Mouse (Mus musculus) gastrocnemius, adult 2 months (tissue): Measurements from ENCODE around the gene Snapc4. TPM values are rescaled to one million over a fixed set of nuclear protein-coding genes. Genes with fewer than 3 reads are reported as not detected.

Experiments
- DNase-seq: peaks from one replicate; pipeline ENCODE4 v3.0.0; 2022
- H3K27ac ChIP-seq: fragments of 200-600 bp; 2 replicates; pipeline ENCODE4 v1.8.1; 2022; ENCODE audit warnings: mild to moderate bottlenecking
- H3K4me3 ChIP-seq: fragments of 200-600 bp; 2 replicates; pipeline ENCODE4 v1.8.1; 2022; ENCODE audit warnings: mild to moderate bottlenecking, moderate library complexity
- CTCF ChIP-seq: fragments of 200-600 bp; IDR thresholded peaks from 2 replicates; pipeline ENCODE4 v1.8.1; 2022; ENCODE audit warnings: antibody characterized with exemption, mild to moderate bottlenecking, moderate library complexity
- intact Hi-C: fragments of 180-260 bp; cut with DNase I; formaldehyde crosslinking; loops from one replicate; pipeline ENCODE4 v1.15.1; 2025
- total RNA-seq, 2 experiments: library from RNA; stranded (reverse); gene quantifications; 2 replicates each; pipeline ENCODE4 v1.2.3; 2021

The Snapc4 gene
- total RNA-seq, 2 experiments from 2014 or later, result 7.5 to 8.6 TPM

GRCm38 (mm10) chr2:26364738-26365465 lies 15.6 kb downstream of the Snapc4 start:
- H3K4me3 ChIP-seq, result peak overlapping the region; percentile 34
- no peak for TF ChIP-seq CTCF
- DNase-seq, result peak; percentile 90
- intact Hi-C loops, result no loop called here
- H3K27ac ChIP-seq, result peak overlapping the region; percentile 66

GRCm38 (mm10) chr2:26363481-26363880 lies 17.0 kb downstream of the Snapc4 start:
- intact Hi-C loops, result no loop called here
- H3K4me3 ChIP-seq, result no peak overlapping the region
- TF ChIP-seq CTCF, result no peak
- DNase-seq, result no peak
- H3K27ac ChIP-seq, result no peak overlapping the region

DNA sequence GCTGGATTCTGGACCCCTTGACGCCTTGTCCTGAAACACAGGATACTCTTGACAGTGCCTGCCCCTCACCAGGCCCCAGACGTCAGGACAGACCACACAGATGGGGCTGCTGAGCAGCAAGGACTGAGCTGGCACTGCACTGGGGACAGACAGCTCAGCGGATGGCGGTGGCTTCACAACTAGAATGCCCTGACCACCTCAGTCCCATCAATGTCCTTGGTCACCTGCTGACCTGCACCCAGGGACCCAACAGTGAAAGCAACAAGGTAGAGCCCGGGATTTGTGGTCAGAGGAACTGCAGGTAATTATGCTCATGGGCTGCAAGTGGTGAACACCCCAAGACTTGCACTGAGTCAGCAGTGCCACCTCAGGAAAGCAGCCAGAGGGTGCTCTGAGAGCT lies 17.5 kb downstream of the Snapc4 start:
- Histone ChIP-seq H3K4me3 (no peak overlapping the region), H3K27ac (no peak overlapping the region)
- intact Hi-C loops, result no loop called here
- no peak for DNase-seq
- TF ChIP-seq CTCF, result no peak

GRCm38 (mm10) chr2:26360772-26361171 lies 19.7 kb downstream of the Snapc4 start, which contains the start of gene Card9:
Gene Card9 (minus strand): TSS chr2:26360918.
- Histone ChIP-seq H3K4me3 (peak within 1 kb of the TSS; percentile 45), H3K27ac (peak within 1 kb of the TSS; percentile 87)
- TF ChIP-seq CTCF, result no peak
- intact Hi-C loops, result no loop called here
- no peak for DNase-seq

DNA sequence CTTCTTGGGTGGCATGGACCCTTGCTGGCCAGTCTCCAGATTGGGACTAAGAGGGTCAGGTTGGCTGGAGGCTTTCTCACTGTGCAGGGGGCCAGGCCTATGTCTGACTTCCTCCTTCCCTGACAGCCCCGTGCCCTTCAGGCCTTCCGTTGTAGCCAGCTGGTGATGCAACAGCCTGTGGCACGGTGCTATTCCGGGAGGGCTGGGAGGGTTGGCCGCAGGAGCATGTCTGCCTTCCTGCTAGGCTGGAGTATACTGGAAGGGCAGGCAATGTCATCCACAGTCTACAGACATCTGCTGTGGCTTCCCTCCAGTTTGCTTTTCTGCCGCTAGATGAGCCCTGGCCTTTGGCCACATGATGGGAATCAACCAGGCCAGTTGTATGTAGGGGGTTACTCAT lies 20.5 kb downstream of the Snapc4 start:
- no peak for TF ChIP-seq CTCF
- DNase-seq, result peak; percentile 80
- peak overlapping the region; percentile 45 for H3K4me3 ChIP-seq
- intact Hi-C loops, result no loop called here
- peak overlapping the region; percentile 87 for H3K27ac ChIP-seq

DNA sequence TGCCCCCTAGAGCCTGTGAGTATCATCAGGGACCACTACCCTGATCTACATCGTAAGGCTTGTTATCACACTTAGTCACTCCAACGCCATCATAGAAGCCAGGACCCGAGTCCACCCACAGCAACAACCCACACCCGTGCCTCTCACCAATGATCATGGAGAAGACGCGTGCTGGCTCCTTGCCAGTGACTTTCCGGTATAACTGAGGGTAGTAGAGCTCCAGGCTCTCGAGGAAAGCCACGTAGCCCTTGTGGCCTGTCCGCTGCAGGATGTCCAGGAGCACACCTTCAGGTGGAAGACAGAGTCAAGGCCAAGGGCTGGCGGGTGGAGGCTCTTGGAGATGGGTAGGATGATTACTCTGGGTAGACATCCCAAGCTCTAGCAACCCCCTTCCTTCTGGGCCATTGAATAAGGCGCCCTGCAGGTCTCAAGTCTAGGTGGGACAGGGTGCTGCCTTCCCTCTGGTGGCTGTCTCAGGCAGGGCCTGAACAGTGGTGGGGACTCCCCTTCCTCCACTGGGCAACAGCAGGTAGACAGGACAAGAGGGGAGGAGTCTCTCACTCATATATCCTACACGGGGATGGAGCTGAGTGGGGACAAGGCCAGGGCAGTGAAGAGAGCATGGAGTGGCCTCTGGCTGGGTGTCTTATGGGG lies 21.7 kb downstream of the Snapc4 start:
- intact Hi-C loops, result no loop called here
- no peak overlapping the region; the same call in 1 of the 2 replicates for H3K27ac ChIP-seq
- no peak for DNase-seq
- no peak overlapping the region for H3K4me3 ChIP-seq
- TF ChIP-seq CTCF, result no peak

DNA sequence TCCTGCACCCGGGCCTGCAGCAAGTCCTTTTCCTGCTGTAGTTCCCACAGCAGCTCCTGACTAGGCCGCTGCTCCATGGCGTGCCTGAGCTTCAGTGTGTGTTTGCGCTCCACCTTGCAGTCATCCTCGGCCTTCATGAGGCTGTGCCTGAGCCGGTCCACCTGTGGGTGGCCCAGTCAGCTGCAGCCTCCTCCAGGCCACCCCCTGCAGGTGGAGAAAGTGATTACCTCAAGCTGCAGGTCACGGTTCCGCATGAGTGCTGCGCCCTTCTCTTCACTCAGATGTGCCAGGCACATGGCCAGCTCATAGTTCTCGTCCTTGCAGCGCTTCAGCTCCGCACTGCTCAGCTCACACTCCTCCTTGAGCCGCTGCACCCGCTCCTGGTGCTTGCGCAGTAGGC lies 23.0 kb downstream of the Snapc4 start:
- Histone ChIP-seq H3K27ac (no peak overlapping the region), H3K4me3 (no peak overlapping the region)
- no peak for DNase-seq
- no peak for TF ChIP-seq CTCF
- intact Hi-C loops, result no loop called here

- no peak overlapping the region for H3K27ac ChIP-seq
- DNase-seq, result no peak
- H3K4me3 ChIP-seq, result no peak overlapping the region
- intact Hi-C loops, result no loop called here
- TF ChIP-seq CTCF, result no peak
Measured at GRCm38 (mm10) chr2:26356678-26357077, 23.8 kb downstream of the Snapc4 start.

DNA sequence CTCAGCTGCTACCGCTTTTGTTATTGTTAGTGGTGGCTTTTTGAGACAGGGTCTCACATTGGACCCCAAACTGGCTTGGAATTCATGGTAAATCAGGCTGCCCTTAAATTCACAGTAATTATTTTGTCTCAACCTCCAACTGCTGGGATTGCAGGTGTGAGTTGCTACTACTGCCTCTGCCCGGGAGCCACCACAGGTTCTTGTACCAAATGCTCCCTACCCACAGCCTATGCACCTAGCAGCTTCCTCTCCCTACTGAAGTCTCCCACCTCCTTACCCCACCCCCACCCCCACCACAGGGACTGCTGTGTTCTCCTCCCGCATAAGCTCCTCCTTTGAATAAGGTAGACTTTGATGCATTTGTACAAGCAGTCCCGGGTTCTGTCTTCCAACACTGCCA lies 24.2 kb downstream of the Snapc4 start:
- intact Hi-C loops, result no loop called here
- Histone ChIP-seq H3K27ac (no peak overlapping the region), H3K4me3 (no peak overlapping the region)
- TF ChIP-seq CTCF, result no peak
- no peak for DNase-seq

DNA sequence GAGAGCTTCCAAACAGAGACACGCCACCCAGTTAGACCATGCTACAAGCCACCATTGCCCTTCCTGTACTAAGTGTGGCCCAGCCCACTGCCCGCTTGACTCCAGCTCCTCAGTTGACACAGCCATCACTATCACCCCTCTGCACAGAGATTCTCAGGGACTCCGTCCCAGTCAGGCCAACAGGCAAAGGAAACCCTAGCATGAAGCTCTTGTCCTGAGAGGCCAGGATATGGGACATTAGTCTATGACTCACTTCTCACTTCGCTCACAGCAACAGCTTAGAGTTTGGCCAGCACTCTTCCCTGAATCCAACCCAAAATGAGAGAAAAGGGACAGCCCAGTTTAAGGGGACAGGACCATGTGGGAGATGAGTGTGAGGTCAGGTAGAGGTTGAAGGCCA lies 26.1 kb downstream of the Snapc4 start:
- TF ChIP-seq CTCF, result no peak
- H3K27ac ChIP-seq, result no peak overlapping the region
- intact Hi-C loops, result loop anchor here (5.0 kb wide), 1 partner anchor 37 kb away; the partner anchor contains the start of gene Gpsm1
- no peak overlapping the region for H3K4me3 ChIP-seq
- no peak for DNase-seq

DNA sequence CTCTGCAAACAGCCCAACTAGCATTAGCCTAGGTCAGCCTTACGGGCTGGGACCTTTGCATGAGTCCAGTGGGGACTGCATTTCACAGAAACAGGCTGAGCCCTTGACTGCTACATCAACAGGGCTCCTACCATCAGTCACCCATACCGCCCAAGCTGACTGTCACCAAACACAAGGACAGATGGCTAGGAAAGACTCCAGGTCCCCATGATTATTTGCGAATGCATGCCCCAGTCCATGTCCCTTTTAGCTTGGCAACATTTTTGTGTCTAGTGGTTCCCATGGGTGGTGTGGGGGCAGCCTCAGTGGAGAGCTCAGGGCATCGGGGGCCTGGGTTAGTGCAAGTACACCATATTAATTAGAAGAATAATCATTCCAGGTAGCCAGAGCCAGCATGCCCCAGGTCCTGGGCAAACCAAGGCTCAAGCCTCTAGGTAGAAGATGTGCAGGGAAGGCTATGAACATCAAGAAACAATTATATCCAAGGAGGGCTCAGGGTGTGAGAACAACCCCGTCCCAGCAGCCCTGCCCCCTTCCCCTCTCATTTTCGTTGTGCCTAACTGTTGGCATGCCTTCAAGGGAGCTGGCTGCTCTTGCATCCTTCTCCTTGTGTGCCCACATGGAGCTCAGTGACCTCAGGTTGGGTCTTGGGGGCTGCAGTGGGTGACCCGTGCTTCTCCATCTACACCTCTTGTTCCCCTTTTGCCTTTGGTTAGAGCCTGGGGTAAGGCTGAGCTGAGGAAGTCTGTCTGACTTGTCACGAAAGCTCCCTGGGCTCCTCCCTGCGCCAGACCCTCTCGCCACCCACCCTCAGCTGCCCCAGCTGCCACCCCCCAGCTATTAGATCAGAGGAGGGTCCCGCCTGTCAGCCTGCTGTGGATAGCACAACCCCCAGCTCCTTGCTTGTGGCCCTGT lies 27.1 kb downstream of the Snapc4 start:
- TF ChIP-seq CTCF, result no peak
- intact Hi-C loops, result loop anchor here (2.0 to 5.0 kb wide), 2 partner anchors 35 to 36 kb away; partner anchors contain the start of genes Entr1, Gpsm1 and Pmpca
- Histone ChIP-seq H3K4me3 (peak overlapping the region; percentile 95), H3K27ac (no peak overlapping the region)
- no peak for DNase-seq

DNA sequence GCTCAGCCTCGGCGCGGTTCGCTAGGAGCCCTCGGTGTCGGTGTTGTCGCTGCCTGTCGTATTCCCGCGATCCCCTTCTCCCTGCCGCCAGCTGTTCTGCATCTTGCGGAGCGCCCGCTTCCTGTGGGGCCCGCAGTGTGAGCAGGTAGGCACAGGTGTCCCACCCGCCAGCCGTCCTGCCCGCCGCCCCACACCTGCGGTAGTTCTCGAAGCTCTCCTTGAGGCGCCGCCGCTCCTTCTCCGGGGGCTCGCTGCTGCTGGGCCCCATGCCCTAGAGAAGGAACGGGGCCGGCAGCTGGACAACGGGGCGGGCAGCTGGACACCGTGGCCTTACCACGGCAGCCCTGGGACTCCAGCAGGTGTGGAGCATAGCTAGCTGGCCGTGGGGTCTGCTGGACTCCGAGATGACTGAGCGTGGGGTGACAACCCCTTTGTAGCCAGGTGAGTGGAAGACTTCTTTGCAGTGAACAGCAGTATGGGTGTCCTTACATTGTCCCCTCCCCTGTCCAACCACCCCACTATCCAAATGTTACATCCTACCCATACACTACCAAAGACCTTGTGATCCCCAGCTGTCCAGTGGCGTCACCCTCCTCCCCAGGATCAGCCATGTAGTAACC lies 28.1 kb downstream of the Snapc4 start:
- intact Hi-C loops, result loop anchor here (1.0 to 5.0 kb wide), 3 partner anchors 35 to 52 kb away; partner anchors contain the start of genes Entr1, Gpsm1 and Pmpca
- peak overlapping the region; percentile 92 for H3K27ac ChIP-seq
- peak overlapping the region; percentile 95 for H3K4me3 ChIP-seq
- no peak for TF ChIP-seq CTCF
- peak; percentile 65 for DNase-seq
